Mouse (Mus musculus): ENCODE data around the gene Pitpnc1. TPM values are rescaled to one million over a fixed set of nuclear protein-coding genes. Genes with fewer than 3 reads are reported as not detected.
"Not testable (repeated sequence)": the region's sequence is repeated elsewhere in the genome, so short reads cannot be mapped to it uniquely, and the experiment has no call there.

The Pitpnc1 gene
- polyA plus RNA-seq, 1 experiment = 14.0 TPM

- H3K4me1 ChIP-seq (ENCODE audit: control insufficient read depth, insufficient read depth, low read length) = no peaks in the 10 kb centered on the region
- TF ChIP-seq POLR2A (IDR thresholded peaks at IDR 0.05; ENCODE audit: borderline replicate concordance, control insufficient read depth, low read depth, low read length) (no peak), CTCF (IDR thresholded peaks at IDR 0.05; ENCODE audit: control insufficient read depth, insufficient read depth, low read length) (peak; percentile 35)
- no peak overlapping the region for H3K4me3 ChIP-seq (replicated peaks; ENCODE audit: control insufficient read depth, low read depth, low read length)
- H3K27ac ChIP-seq (ENCODE audit: control insufficient read depth, insufficient read depth, low read depth, low read length, poor library complexity) = no peak overlapping the region
- 36% methylated on average over 1 of the region's 1 CpGs for WGBS
Measured at GRCm38 (mm10) chr11:107506260-107506659, 35.8 kb upstream of the Pitpnc1 start.

GRCm38 (mm10) chr11:107504364-107504763 lies 33.9 kb upstream of the Pitpnc1 start:
- H3K4me1 ChIP-seq (ENCODE audit: control insufficient read depth, insufficient read depth, low read length); H3K27ac ChIP-seq (ENCODE audit: control insufficient read depth, insufficient read depth, low read depth, low read length, poor library complexity); H3K4me3 ChIP-seq (replicated peaks; ENCODE audit: control insufficient read depth, low read depth, low read length): not testable (repeated sequence)
- WGBS = 70% methylated on average over 4 of the region's 4 CpGs

GRCm38 (mm10) chr11:107502801-107503200 lies 32.3 kb upstream of the Pitpnc1 start:
- TF ChIP-seq CTCF (IDR thresholded peaks at IDR 0.05; ENCODE audit: control insufficient read depth, insufficient read depth, low read length) = no peak
- TF ChIP-seq POLR2A (IDR thresholded peaks at IDR 0.05; ENCODE audit: borderline replicate concordance, control insufficient read depth, low read depth, low read length) = no peak
- 84% methylated on average over 8 of the region's 8 CpGs for WGBS
- Histone ChIP-seq H3K27ac (ENCODE audit: control insufficient read depth, insufficient read depth, low read depth, low read length, poor library complexity) (no peak overlapping the region), H3K4me3 (replicated peaks; ENCODE audit: control insufficient read depth, low read depth, low read length) (no peak overlapping the region), H3K4me1 (ENCODE audit: control insufficient read depth, insufficient read depth, low read length) (no peaks in the 10 kb centered on the region)

DNA sequence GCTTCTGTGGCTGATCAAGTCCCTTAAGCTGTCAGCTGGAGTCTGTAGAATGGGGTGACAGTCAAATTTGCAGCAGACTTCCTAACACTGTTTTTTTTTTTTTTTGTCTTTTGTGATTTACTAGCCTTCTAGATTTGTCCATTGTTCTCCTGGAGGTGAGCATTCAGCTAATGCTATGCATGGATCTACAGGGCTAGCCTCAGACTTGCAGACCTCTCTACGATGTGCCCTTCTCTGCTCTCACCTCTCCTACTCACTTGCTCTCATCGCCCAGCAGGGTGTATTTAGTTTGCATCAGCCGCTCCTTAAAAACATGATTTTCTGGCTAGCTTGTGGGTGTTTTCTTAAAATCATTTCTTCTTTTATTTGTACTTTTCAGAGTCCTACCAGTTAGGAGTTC lies 13.8 kb upstream of the Pitpnc1 start:
- WGBS = 93% methylated on average over 3 of the region's 3 CpGs
- Histone ChIP-seq H3K4me1 (ENCODE audit: control insufficient read depth, insufficient read depth, low read length) (no peaks in the 10 kb centered on the region; the same call in 1 of the 2 replicates), H3K4me3 (replicated peaks; ENCODE audit: control insufficient read depth, low read depth, low read length) (no peak overlapping the region), H3K27ac (ENCODE audit: control insufficient read depth, insufficient read depth, low read depth, low read length, poor library complexity) (no peak overlapping the region)
- no peak for TF ChIP-seq CTCF (IDR thresholded peaks at IDR 0.05; ENCODE audit: control insufficient read depth, insufficient read depth, low read length)
- TF ChIP-seq POLR2A (IDR thresholded peaks at IDR 0.05; ENCODE audit: borderline replicate concordance, control insufficient read depth, low read depth, low read length) = no peak

- Histone ChIP-seq H3K4me3 (replicated peaks; ENCODE audit: control insufficient read depth, low read depth, low read length) (peak overlapping the region; percentile 99), H3K4me1 (ENCODE audit: control insufficient read depth, insufficient read depth, low read length) (no peaks in the 10 kb centered on the region; the same call in 1 of the 2 replicates), H3K27ac (ENCODE audit: control insufficient read depth, insufficient read depth, low read depth, low read length, poor library complexity) (peak overlapping the region; percentile 91)
- no peak for TF ChIP-seq POLR2A (IDR thresholded peaks at IDR 0.05; ENCODE audit: borderline replicate concordance, control insufficient read depth, low read depth, low read length)
- TF ChIP-seq CTCF (IDR thresholded peaks at IDR 0.05; ENCODE audit: control insufficient read depth, insufficient read depth, low read length) = no peak
- under 1% methylated on average over 10 of the region's 10 CpGs for WGBS
Measured at GRCm38 (mm10) chr11:107479862-107480203, 9.3 kb upstream of the Pitpnc1 start.

DNA sequence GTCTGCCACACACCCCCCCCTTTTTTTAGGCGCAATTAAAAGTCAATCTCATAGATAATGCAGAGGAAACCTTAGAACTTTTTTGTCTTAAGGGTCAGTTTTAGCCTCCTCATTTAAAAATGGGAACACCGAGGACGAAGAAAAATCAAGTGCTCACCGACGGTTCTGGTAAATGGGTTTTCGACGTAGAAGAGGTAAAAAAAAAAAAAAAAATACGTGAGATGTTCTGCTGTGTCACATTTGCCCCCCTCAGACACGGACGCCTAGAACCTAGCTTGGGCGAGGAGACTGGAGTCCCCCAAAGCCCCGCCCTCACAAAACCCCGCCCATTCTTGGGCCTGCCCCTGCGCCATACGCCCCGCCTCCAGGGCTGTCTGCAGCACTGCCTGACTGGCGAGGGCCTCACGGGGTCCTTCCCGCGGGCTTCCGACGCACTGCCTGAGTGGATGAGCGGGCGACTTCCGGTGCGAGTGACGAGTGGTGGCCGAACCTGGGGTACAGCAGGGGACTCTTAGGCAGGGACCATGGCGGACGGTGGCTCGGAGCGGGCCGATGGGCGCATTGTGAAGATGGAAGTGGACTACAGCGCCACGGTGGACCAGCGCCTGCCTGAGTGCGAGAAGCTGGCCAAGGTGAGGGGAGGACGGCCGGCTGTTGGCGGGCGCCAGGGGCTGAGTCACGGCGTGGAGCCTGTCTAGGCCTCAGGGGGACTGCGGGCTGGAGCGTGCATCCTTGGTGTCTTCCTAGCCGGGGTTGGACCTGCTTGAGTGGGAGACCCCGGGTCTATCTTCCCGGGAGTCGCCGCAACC lies 8.8 kb upstream of the Pitpnc1 start, which contains the start of gene Psmd12:
Psmd12 (plus strand) TSS at position 432 of the 809 bp plus-strand sequence.
- H3K4me1 ChIP-seq (ENCODE audit: control insufficient read depth, insufficient read depth, low read length) = no peaks in the 10 kb centered on the region; the same call in 1 of the 2 replicates
- peak within 1 kb of the TSS; percentile 91 for H3K27ac ChIP-seq (ENCODE audit: control insufficient read depth, insufficient read depth, low read depth, low read length, poor library complexity)
- TF ChIP-seq POLR2A (IDR thresholded peaks at IDR 0.05; ENCODE audit: borderline replicate concordance, control insufficient read depth, low read depth, low read length) (peak; percentile 92), CTCF (IDR thresholded peaks at IDR 0.05; ENCODE audit: control insufficient read depth, insufficient read depth, low read length) (no peak)
- WGBS = under 1% methylated on average over 51 of the region's 51 CpGs
- peak within 1 kb of the TSS; percentile 99 for H3K4me3 ChIP-seq (replicated peaks; ENCODE audit: control insufficient read depth, low read depth, low read length)

GRCm38 (mm10) chr11:107473137-107473820 lies 2.8 kb upstream of the Pitpnc1 start:
- no peak overlapping the region for H3K4me3 ChIP-seq (replicated peaks; ENCODE audit: control insufficient read depth, low read depth, low read length)
- TF ChIP-seq POLR2A (IDR thresholded peaks at IDR 0.05; ENCODE audit: borderline replicate concordance, control insufficient read depth, low read depth, low read length) (no peak), CTCF (IDR thresholded peaks at IDR 0.05; ENCODE audit: control insufficient read depth, insufficient read depth, low read length) (peak; percentile 64)
- WGBS = 26% methylated on average over 8 of the region's 8 CpGs
- no peak overlapping the region for H3K27ac ChIP-seq (ENCODE audit: control insufficient read depth, insufficient read depth, low read depth, low read length, poor library complexity)
- H3K4me1 ChIP-seq (ENCODE audit: control insufficient read depth, insufficient read depth, low read length) = peaks cover under 1% of the 10 kb centered on the region

DNA sequence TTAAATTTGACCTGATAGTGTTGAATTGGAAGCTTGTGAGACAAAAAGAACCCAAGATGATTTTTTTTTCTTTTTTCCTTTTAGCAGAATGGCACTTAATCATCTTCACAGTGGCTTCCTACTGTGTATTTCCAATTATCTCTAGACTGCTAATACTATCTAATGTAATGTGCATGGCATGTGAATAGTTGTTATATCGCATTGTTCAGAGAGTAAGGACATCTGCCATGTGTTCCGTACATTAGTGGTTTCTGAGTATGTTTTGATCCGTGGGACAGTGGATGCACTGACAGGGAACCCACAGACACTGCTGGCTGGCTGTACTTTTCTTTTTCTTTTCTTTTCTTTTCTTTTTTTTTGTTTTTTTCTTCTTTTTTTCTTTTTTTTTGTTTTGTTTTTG lies 1.8 kb upstream of the Pitpnc1 start:
- Histone ChIP-seq H3K27ac (ENCODE audit: control insufficient read depth, insufficient read depth, low read depth, low read length, poor library complexity) (no peak overlapping the region), H3K4me3 (replicated peaks; ENCODE audit: control insufficient read depth, low read depth, low read length) (no peak overlapping the region), H3K4me1 (ENCODE audit: control insufficient read depth, insufficient read depth, low read length) (peaks cover 4% of the 10 kb centered on the region)
- WGBS = 77% methylated on average over 3 of the region's 3 CpGs
- no peak for TF ChIP-seq CTCF (IDR thresholded peaks at IDR 0.05; ENCODE audit: control insufficient read depth, insufficient read depth, low read length)
- TF ChIP-seq POLR2A (IDR thresholded peaks at IDR 0.05; ENCODE audit: borderline replicate concordance, control insufficient read depth, low read depth, low read length) = no peak

Measured in bone marrow, adult 2 months (tissue).